Comparison of ENCODE assay signal across 8 mouse cellular contexts in genomic region chr13:101690911-101691655, GRCm38 (mm10).
DNase-seq lines count a peak whose midpoint lies in the region; ATAC-seq lines count a peak whose summit lies in the region.

No protein-coding gene starts in this region.

- no peak for ATAC-seq in hindbrain, embryonic 15.5 days (ENCODE audit: low FRiP score, low read depth)
- ATAC-seq in neural tube, embryonic 12.5 days (ENCODE audit: low FRiP score, low read depth) = no peak

- peaks cover 27% of the 10 kb centered on the region for H3K36me3 ChIP-seq in hindbrain, embryonic 15.5 days
- peaks cover 24% of the 10 kb centered on the region for H3K36me3 ChIP-seq in neural tube, embryonic 12.5 days

- no peaks in the 10 kb centered on the region for H3K9me3 ChIP-seq in hindbrain, embryonic 15.5 days
- H3K9me3 ChIP-seq in neural tube, embryonic 12.5 days = no peaks in the 10 kb centered on the region

- H3K4me1 ChIP-seq in hindbrain, embryonic 15.5 days (replicated peaks) = peaks cover 45% of the 10 kb centered on the region
- H3K4me1 ChIP-seq in neural tube, embryonic 12.5 days = peaks cover 40% of the 10 kb centered on the region

- peak; percentile 15 for DNase-seq in kidney, adult 18-20 months
- DNase-seq in kidney, postnatal 4 days = no peak
- DNase-seq in cerebellum, adult 9-11 months = peak; percentile 31
- DNase-seq in adrenal gland, adult 18-20 months (ENCODE audit: low spot score in 2 of 2) = no peak
- DNase-seq in layer of hippocampus, adult 8-10 months (ENCODE audit: low spot score in 2 of 2) = no peak
- DNase-seq in frontal cortex, adult 2 months (ENCODE audit: extremely low spot score in 1 of 2, low spot score in 1 of 2) = no peak

- WGBS in hindbrain, embryonic 15.5 days = 31% methylated on average over 10 of the region's 10 CpGs
- WGBS in neural tube, embryonic 12.5 days = 36% methylated on average over 10 of the region's 10 CpGs

- no peaks in the 10 kb centered on the region for H3K27me3 ChIP-seq in hindbrain, embryonic 15.5 days
- H3K27me3 ChIP-seq in neural tube, embryonic 12.5 days (replicated peaks) = no peaks in the 10 kb centered on the region

- H3K4me2 ChIP-seq in hindbrain, embryonic 15.5 days = peak overlapping the region; percentile 96
- H3K4me2 ChIP-seq in neural tube, embryonic 12.5 days (replicated peaks) = peak overlapping the region; percentile 73

- H3K9ac ChIP-seq in hindbrain, embryonic 15.5 days = peak overlapping the region; percentile 75
- peak overlapping the region; percentile 38; the same call in 1 of the 2 replicates for H3K9ac ChIP-seq in neural tube, embryonic 12.5 days

- H3K4me3 ChIP-seq in hindbrain, embryonic 15.5 days = peak overlapping the region; percentile 59
- peak overlapping the region; percentile 18; the same call in 1 of the 2 replicates for H3K4me3 ChIP-seq in neural tube, embryonic 12.5 days

- peak overlapping the region; percentile 87 for H3K27ac ChIP-seq in hindbrain, embryonic 15.5 days (replicated peaks)
- no peak overlapping the region for H3K27ac ChIP-seq in neural tube, embryonic 12.5 days

Comparison
In these comparisons a context has a peak if more than half of its experiments do, and no peak if none do; other contexts are left out.
1. DNase-seq: peak in kidney, adult 18-20 months (single experiment) and cerebellum, adult 9-11 months (single experiment); none in kidney, postnatal 4 days (0 of 2), adrenal gland, adult 18-20 months (0 of 2), layer of hippocampus, adult 8-10 months (0 of 2) and frontal cortex, adult 2 months (0 of 2).